ENCODE assay signal across 21 mouse cellular contexts in the genomic region with DNA sequence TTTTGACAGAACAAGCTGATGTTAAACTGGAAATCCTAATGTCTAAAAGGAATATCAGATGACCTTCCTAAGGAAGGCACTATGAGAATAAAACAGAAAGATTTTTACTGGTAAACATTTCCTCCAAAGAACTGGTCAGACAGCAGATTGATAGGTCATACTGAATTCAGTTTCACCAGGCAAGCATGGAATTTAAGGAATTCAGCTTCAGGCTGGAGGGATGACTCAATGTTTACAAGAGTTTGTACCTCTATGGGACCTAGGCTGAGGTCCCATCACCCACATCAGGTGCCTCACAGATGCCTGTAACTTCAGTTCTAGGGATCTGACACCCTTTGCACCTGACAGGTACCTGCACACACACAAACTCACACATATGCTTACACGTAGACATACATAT.
"Had no signal": no experiment of that assay in that cellular context is flagged by ENCODE, and none has a peak within 500 bp of the region (broad histone marks: within the 10 kb centered on the region; RNA-seq: fewer than 3 reads in every experiment).

No protein-coding gene starts in this region.

- DNase-seq: liver, postnatal 0 days; lung, adult 2 months; lung, postnatal 10 days; lung, postnatal 36 days; midbrain, embryonic 14.5 days; retina, postnatal 1 day; right cerebral cortex, adult 18-20 months; right cerebral cortex, postnatal 25 days; right cerebral cortex, postnatal 4 days; spleen, adult 18-20 months; thymus, adult 18-20 months; thymus, postnatal 14 days; thymus, postnatal 36 days had no signal

- H3K36me3 ChIP-seq: midbrain, embryonic 10.5 days; midbrain, embryonic 12.5 days; neural tube, embryonic 13.5 days; neural tube, embryonic 15.5 days had no signal

- H3K4me1 ChIP-seq: megakaryocyte, embryonic 14.5 days; midbrain, embryonic 10.5 days; midbrain, embryonic 12.5 days; neural tube, embryonic 13.5 days; neural tube, embryonic 15.5 days had no signal

- H3K27me3 ChIP-seq: megakaryocyte, embryonic 14.5 days; midbrain, embryonic 12.5 days; neural tube, embryonic 13.5 days; neural tube, embryonic 15.5 days had no signal

- ATAC-seq: liver, postnatal 0 days; midbrain, embryonic 16.5 days had no signal

- H3K9me3 ChIP-seq: midbrain, embryonic 10.5 days; midbrain, embryonic 12.5 days; neural tube, embryonic 13.5 days; neural tube, embryonic 15.5 days had no signal

- H3K4me3 ChIP-seq: megakaryocyte, embryonic 14.5 days; midbrain, embryonic 10.5 days; midbrain, embryonic 12.5 days; myocyte; neural tube, embryonic 13.5 days; neural tube, embryonic 15.5 days had no signal

- H3K27ac ChIP-seq: macrophage; midbrain, embryonic 10.5 days; midbrain, embryonic 12.5 days; neural tube, embryonic 13.5 days; neural tube, embryonic 15.5 days had no signal
